Mouse (Mus musculus) G1E (cell line): ENCODE data around the gene Plppr3.

Experiments used
- CTCF ChIP-seq: IDR thresholded peaks from 2 replicates; pipeline ENCODE4 v1.5.1; 2012; ENCODE audit warnings: low read depth, low read length, inconsistent platforms, mixed read lengths
- GATA1 ChIP-seq: IDR thresholded peaks from 2 replicates; pipeline ENCODE4 v1.6.1; 2012; ENCODE audit warnings: borderline replicate concordance, low read length, inconsistent platforms, mixed read lengths
- GATA2 ChIP-seq: IDR thresholded peaks from 2 replicates; pipeline ENCODE4 v1.6.1; 2012; ENCODE audit warnings: low read depth, low read length, inconsistent platforms, borderline replicate concordance
- POLR2AphosphoS5 ChIP-seq: IDR thresholded peaks from 2 replicates; pipeline ENCODE4 v1.6.1; 2012; ENCODE audit warnings: low read depth, low read length, inconsistent platforms; ENCODE audit not compliant: insufficient replicate concordance
- TAL1 ChIP-seq: conservative IDR thresholded peaks from 2 replicates; pipeline ENCODE4 v1.6.1; 2012; ENCODE audit warnings: low read depth, low read length, inconsistent platforms, mixed read lengths

GRCm38 (mm10) chr10:79916081-79916480, 41.6 kb upstream of the Plppr3 start:
- TF ChIP-seq CTCF (no peak), POLR2AphosphoS5 (no peak), GATA1 (no peak), GATA2 (no peak), TAL1 (no peak)
